Mouse (Mus musculus) stomach, postnatal 0 days (tissue): ENCODE results near the gene Ubr3. TPM values are rescaled to one million over a fixed set of nuclear protein-coding genes. Genes with fewer than 3 reads are reported as not detected.

Experiments used
- ATAC-seq: fragments of 200-750 bp; cut with Nextera tagmentation; 2 replicates; pipeline ENCODE4 v1.8.0; 2017; ENCODE audit not compliant: low FRiP score, low TSS enrichment
- DNase-seq: peaks from one replicate; pipeline ENCODE4 v3.0.0-alpha.2; 2016; ENCODE audit warnings: low spot score
- H3K27ac ChIP-seq: fragments of 300-500 bp; sonication (generic); replicated peaks from 2 replicates; pipeline ENCODE4 v1.5.1; 2014; ENCODE audit warnings: mild to moderate bottlenecking, control low read depth
- H3K27me3 ChIP-seq: fragments of 300-500 bp; sonication (generic); 2 replicates; pipeline ENCODE4 v1.6.1; 2014; ENCODE audit warnings: low read length; ENCODE audit not compliant: control insufficient read depth, insufficient read depth
- H3K36me3 ChIP-seq: fragments of 300-500 bp; sonication (generic); 2 replicates; pipeline ENCODE4 v1.6.1; 2014; ENCODE audit warnings: low read length, mixed read lengths; ENCODE audit not compliant: control insufficient read depth, insufficient read depth
- H3K4me1 ChIP-seq: fragments of 300-500 bp; sonication (generic); replicated peaks from 2 replicates; pipeline ENCODE4 v1.6.1; 2014; ENCODE audit warnings: antibody characterized with exemption; ENCODE audit not compliant: control insufficient read depth, insufficient read depth
- H3K4me2 ChIP-seq: fragments of 300-500 bp; sonication (generic); replicated peaks from 2 replicates; pipeline ENCODE4 v1.6.1; 2014; ENCODE audit warnings: low read depth, mild to moderate bottlenecking, control low read depth, moderate library complexity
- H3K4me3 ChIP-seq: fragments of 300-500 bp; sonication (generic); 2 replicates; pipeline ENCODE4 v1.5.1; 2014; ENCODE audit warnings: low read depth, low read length, control low read depth
- H3K9ac ChIP-seq: fragments of 300-500 bp; sonication (generic); 2 replicates; pipeline ENCODE4 v1.6.1; 2014; ENCODE audit warnings: mild to moderate bottlenecking, low read length, control low read depth, mixed read lengths
- H3K9me3 ChIP-seq: fragments of 300-500 bp; sonication (generic); 2 replicates; pipeline ENCODE4 v1.6.1; 2016; ENCODE audit warnings: low read length; ENCODE audit not compliant: control insufficient read depth
- CTCF ChIP-seq: IDR thresholded peaks from 2 replicates; pipeline ENCODE4 v1.5.1; 2016; ENCODE audit warnings: antibody characterized with exemption, low read depth, mild to moderate bottlenecking, moderate library complexity
- EP300 ChIP-seq: optimal IDR thresholded peaks from 2 replicates; pipeline ENCODE3; 2016; ENCODE audit warnings: antibody characterized with exemption
- WGBS: fragments of 180-500 bp; shearing (Covaris S2); extraction: QIAGEN DNeasy Blood & Tissue Kit; methylation state at CpG from one replicate; pipeline ENCODE4 v1.1.7; 2014; 5-methylcytosine and 5-hydroxymethylcytosine counted together
- polyA plus RNA-seq: library from polyadenylated mRNA; unstranded; fragments of >200 nt; fragmentation: Nextera tagmentation; extraction: Ambion mirVana; gene quantifications from 2 replicates; pipeline ENCODE4 v1.2.1, GENCODE M21; 2015

Gene Ubr3
- polyA plus RNA-seq, 1 experiment from 2014 or later: 7.9 TPM

DNA sequence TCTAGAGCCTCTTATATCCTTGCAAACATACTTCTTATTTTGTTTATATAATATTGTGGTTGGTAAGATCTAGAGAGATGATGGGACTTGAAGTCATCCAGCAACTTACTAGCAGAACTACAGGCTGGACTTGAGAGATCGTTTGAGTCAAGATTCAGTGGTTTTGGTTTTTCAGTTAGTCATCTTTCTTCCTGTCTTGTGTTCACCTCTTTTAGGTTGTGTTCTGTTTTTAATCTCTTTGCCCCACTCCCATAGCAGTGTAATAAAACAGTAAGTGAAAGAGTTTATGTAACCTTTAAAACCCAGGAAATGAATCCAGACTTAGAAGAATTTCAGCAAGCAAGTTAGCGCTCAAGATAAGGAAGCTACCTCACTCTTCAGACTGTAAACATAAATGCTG is 97.7 kb downstream of the Ubr3 start:
- H3K4me2 ChIP-seq: no peak overlapping the region
- no peaks in the 10 kb centered on the region for H3K4me1 ChIP-seq
- ATAC-seq: no peak
- H3K9ac ChIP-seq: no peak overlapping the region
- H3K9me3 ChIP-seq: no peaks in the 10 kb centered on the region
- H3K27ac ChIP-seq: no peak overlapping the region
- TF ChIP-seq CTCF (no peak), EP300 (no peak)
- peaks cover 7% of the 10 kb centered on the region for H3K36me3 ChIP-seq
- no peak overlapping the region for H3K4me3 ChIP-seq
- H3K27me3 ChIP-seq: no peaks in the 10 kb centered on the region
- 77% methylated on average over 2 of the region's 2 CpGs for WGBS
- no peak for DNase-seq

GRCm38 (mm10) chr2:69999097-69999770 is 102.2 kb downstream of the Ubr3 start:
- Histone ChIP-seq H3K36me3 (peaks cover 5% of the 10 kb centered on the region; the same call in 1 of the 2 replicates), H3K9me3 (no peaks in the 10 kb centered on the region), H3K4me2 (no peak overlapping the region), H3K4me1 (no peaks in the 10 kb centered on the region), H3K27ac (no peak overlapping the region), H3K27me3 (no peaks in the 10 kb centered on the region), H3K4me3 (no peak overlapping the region), H3K9ac (no peak overlapping the region)
- TF ChIP-seq EP300: no peak
- no peak for TF ChIP-seq CTCF
- ATAC-seq (no peak), DNase-seq (no peak)
- 88% methylated on average over 7 of the region's 7 CpGs for WGBS

DNA sequence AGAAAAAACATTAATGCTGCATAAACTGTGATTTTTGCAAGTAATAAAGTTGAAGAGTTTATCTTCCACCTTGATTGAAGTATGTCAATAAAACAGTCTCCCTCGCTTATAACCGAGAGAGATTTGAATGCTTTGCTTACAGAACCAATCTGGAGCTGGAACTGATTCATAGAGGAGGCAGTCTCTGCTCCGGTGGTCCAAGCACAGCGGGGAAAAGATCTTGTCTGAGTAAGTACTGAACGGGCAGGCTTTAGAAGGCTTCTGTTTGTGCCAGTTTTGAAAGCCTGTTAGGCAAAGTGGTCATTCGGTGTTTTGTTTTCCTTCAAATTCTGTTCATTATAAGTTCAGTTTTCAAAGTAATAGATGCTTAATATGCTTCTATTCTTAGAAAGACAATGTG is 103.3 kb downstream of the Ubr3 start:
- no peak for ATAC-seq

GRCm38 (mm10) chr2:70006492-70006891 is 109.4 kb downstream of the Ubr3 start:
- no peaks in the 10 kb centered on the region for H3K27me3 ChIP-seq
- TF ChIP-seq CTCF (no peak), EP300 (no peak)
- H3K9me3 ChIP-seq: no peaks in the 10 kb centered on the region
- no peak overlapping the region for H3K27ac ChIP-seq
- ATAC-seq (no peak), DNase-seq (no peak)
- WGBS: 91% methylated on average over 2 of the region's 2 CpGs
- H3K4me2 ChIP-seq: no peak overlapping the region
- no peak overlapping the region for H3K9ac ChIP-seq
- peaks cover 7% of the 10 kb centered on the region; the same call in 1 of the 2 replicates for H3K36me3 ChIP-seq
- no peaks in the 10 kb centered on the region for H3K4me1 ChIP-seq
- H3K4me3 ChIP-seq: no peak overlapping the region

More for the DNA sequence above, 103.3 kb downstream of the Ubr3 start:
- no peaks in the 10 kb centered on the region for H3K9me3 ChIP-seq
- no peak overlapping the region for H3K9ac ChIP-seq
- no peak overlapping the region for H3K27ac ChIP-seq
- H3K4me3 ChIP-seq: no peak overlapping the region
- TF ChIP-seq EP300 (no peak), CTCF (no peak)
- H3K4me2 ChIP-seq: no peak overlapping the region
- H3K4me1 ChIP-seq: no peaks in the 10 kb centered on the region
- WGBS: 88% methylated on average over 6 of the region's 6 CpGs
- H3K36me3 ChIP-seq: peaks cover 7% of the 10 kb centered on the region; the same call in 1 of the 2 replicates
- no peak for DNase-seq
- no peaks in the 10 kb centered on the region for H3K27me3 ChIP-seq

GRCm38 (mm10) chr2:70012941-70013340 is 115.9 kb downstream of the Ubr3 start:
- no peaks in the 10 kb centered on the region for H3K4me1 ChIP-seq
- no peak overlapping the region for H3K9ac ChIP-seq
- H3K27ac ChIP-seq: no peak overlapping the region
- H3K9me3 ChIP-seq: no peaks in the 10 kb centered on the region
- no peak overlapping the region for H3K4me2 ChIP-seq
- TF ChIP-seq EP300 (no peak), CTCF (no peak)
- DNase-seq (no peak), ATAC-seq (no peak)
- no peak overlapping the region for H3K4me3 ChIP-seq
- 88% methylated on average over 8 of the region's 8 CpGs for WGBS
- H3K27me3 ChIP-seq: no peaks in the 10 kb centered on the region
- peaks cover 7% of the 10 kb centered on the region; the same call in 1 of the 2 replicates for H3K36me3 ChIP-seq

GRCm38 (mm10) chr2:70018236-70018635 is 121.2 kb downstream of the Ubr3 start:
- Histone ChIP-seq H3K4me2 (no peak overlapping the region), H3K4me1 (no peaks in the 10 kb centered on the region), H3K4me3 (no peak overlapping the region), H3K36me3 (peaks cover 17% of the 10 kb centered on the region), H3K27me3 (no peaks in the 10 kb centered on the region), H3K27ac (no peak overlapping the region), H3K9me3 (no peaks in the 10 kb centered on the region), H3K9ac (no peak overlapping the region)
- ATAC-seq: no peak
- no peak for DNase-seq
- no peak for TF ChIP-seq EP300
- no peak for TF ChIP-seq CTCF
- WGBS: 36% methylated on average over 6 of the region's 6 CpGs
